Mouse (Mus musculus) lung, adult 2 months (tissue): ENCODE measurements around the gene Phgr1.

Experiments
- CTCF ChIP-seq: fragments of 200-500 bp; IDR thresholded peaks from 2 replicates; pipeline ENCODE4 v1.5.1; 2011; ENCODE audit warnings: mild to moderate bottlenecking, low read length, control low read depth; ENCODE audit not compliant: insufficient read depth
- POLR2A ChIP-seq: fragments of 200-500 bp; IDR thresholded peaks from 2 replicates; pipeline ENCODE4 v1.6.1; 2011; ENCODE audit warnings: low read depth, mild to moderate bottlenecking, control low read depth, low read length, borderline replicate concordance; ENCODE audit errors: extremely low read depth

- TF ChIP-seq CTCF (no peak), POLR2A (no peak)
Measured at GRCm38 (mm10) chr2:118793636-118794035, 21.1 kb downstream of the Phgr1 start.
